Mouse (Mus musculus): ENCODE measurements around the gene Klra10. TPM values are rescaled to one million over a fixed set of nuclear protein-coding genes. Genes with fewer than 3 reads are reported as not detected.
"Not testable (repeated sequence)": the region's sequence is repeated elsewhere in the genome, so short reads cannot be mapped to it uniquely, and the experiment has no call there.

The Klra10 gene
- not detected in 2 replicates for polyA plus RNA-seq (2014; fragmentation: Nextera tagmentation; extraction: Ambion mirVana)

- H3K27me3 ChIP-seq (ENCODE audit: insufficient read depth, low read length); DNase-seq; H3K36me3 ChIP-seq (ENCODE audit: insufficient read depth); H3K27ac ChIP-seq (ENCODE audit: low read depth); H3K4me1 ChIP-seq (ENCODE audit: insufficient read depth); ATAC-seq (ENCODE audit: insufficient read depth); H3K9ac ChIP-seq; H3K9me3 ChIP-seq (ENCODE audit: low read depth, low read length); H3K4me2 ChIP-seq; H3K4me3 ChIP-seq (ENCODE audit: low read depth, low read length): not testable (repeated sequence)
- WGBS: 63% methylated on average over 1 of the region's 1 CpGs
These were observed at the start of gene Klra10 for GRCm38 (mm10) chr6:130281828-130282227. TSS of gene Klra10 (minus strand) at chr6:130281928.

- H3K4me2 ChIP-seq: no peak overlapping the region
- H3K9ac ChIP-seq: no peak overlapping the region
- no peaks in the 10 kb centered on the region for H3K4me1 ChIP-seq (ENCODE audit: insufficient read depth)
- no peaks in the 10 kb centered on the region for H3K27me3 ChIP-seq (ENCODE audit: insufficient read depth, low read length)
- no peak overlapping the region for H3K4me3 ChIP-seq (ENCODE audit: low read depth, low read length)
- no peaks in the 10 kb centered on the region for H3K36me3 ChIP-seq (ENCODE audit: insufficient read depth)
- no peak overlapping the region for H3K27ac ChIP-seq (ENCODE audit: low read depth)
- H3K9me3 ChIP-seq (ENCODE audit: low read depth, low read length): no peaks in the 10 kb centered on the region
- no peak for TF ChIP-seq CTCF (IDR thresholded peaks at IDR 0.05; ENCODE audit: low read depth)
- DNase-seq: no peak
- ATAC-seq (ENCODE audit: insufficient read depth): no peak
These were observed 6.4 kb upstream of the Klra10 start for GRCm38 (mm10) chr6:130287984-130288649.

- H3K27ac ChIP-seq (ENCODE audit: low read depth): no peak overlapping the region
- no peaks in the 10 kb centered on the region for H3K27me3 ChIP-seq (ENCODE audit: insufficient read depth, low read length)
- H3K36me3 ChIP-seq (ENCODE audit: insufficient read depth): no peaks in the 10 kb centered on the region
- DNase-seq (no peak), ATAC-seq (ENCODE audit: insufficient read depth) (no peak)
- WGBS: 85% methylated on average over 2 of the region's 2 CpGs
- no peak for TF ChIP-seq CTCF (IDR thresholded peaks at IDR 0.05; ENCODE audit: low read depth)
- no peak overlapping the region for H3K4me3 ChIP-seq (ENCODE audit: low read depth, low read length)
- no peaks in the 10 kb centered on the region for H3K4me1 ChIP-seq (ENCODE audit: insufficient read depth)
- H3K4me2 ChIP-seq: no peak overlapping the region
- no peak overlapping the region for H3K9ac ChIP-seq
- H3K9me3 ChIP-seq (ENCODE audit: low read depth, low read length): no peaks in the 10 kb centered on the region; the same call in 1 of the 2 replicates
These were observed 26.4 kb downstream of the Klra10 start for GRCm38 (mm10) chr6:130255326-130255725.

DNA sequence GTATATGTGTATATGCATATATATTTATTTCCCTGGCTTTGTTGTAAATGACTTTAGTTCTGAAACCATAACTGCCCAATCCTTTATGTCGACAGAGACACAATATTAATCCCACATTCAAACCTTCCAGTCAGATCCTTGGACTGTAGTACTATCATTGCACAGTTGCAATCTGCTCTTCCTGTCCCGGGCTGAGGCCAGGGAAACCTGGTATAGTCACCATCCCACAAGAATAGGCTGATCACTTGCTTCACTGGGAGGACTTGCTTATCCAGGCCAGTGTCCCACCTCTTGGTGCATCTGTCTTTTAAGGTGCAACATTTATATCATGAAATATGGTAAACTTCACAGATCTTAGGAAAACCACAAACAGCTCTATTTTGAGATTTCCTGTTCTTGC, 44.2 kb downstream of the Klra10 start:
- Histone ChIP-seq H3K4me2 (no peak overlapping the region), H3K9ac (no peak overlapping the region), H3K9me3 (ENCODE audit: low read depth, low read length) (no peaks in the 10 kb centered on the region), H3K4me3 (ENCODE audit: low read depth, low read length) (no peak overlapping the region), H3K27me3 (ENCODE audit: insufficient read depth, low read length) (no peaks in the 10 kb centered on the region), H3K27ac (ENCODE audit: low read depth) (no peak overlapping the region), H3K4me1 (ENCODE audit: insufficient read depth) (no peaks in the 10 kb centered on the region), H3K36me3 (ENCODE audit: insufficient read depth) (no peaks in the 10 kb centered on the region)
- TF ChIP-seq CTCF (IDR thresholded peaks at IDR 0.05; ENCODE audit: low read depth): no peak
- ATAC-seq (ENCODE audit: insufficient read depth) (no peak), DNase-seq (no peak)
- 68% methylated on average over 2 of the region's 2 CpGs for WGBS

DNA sequence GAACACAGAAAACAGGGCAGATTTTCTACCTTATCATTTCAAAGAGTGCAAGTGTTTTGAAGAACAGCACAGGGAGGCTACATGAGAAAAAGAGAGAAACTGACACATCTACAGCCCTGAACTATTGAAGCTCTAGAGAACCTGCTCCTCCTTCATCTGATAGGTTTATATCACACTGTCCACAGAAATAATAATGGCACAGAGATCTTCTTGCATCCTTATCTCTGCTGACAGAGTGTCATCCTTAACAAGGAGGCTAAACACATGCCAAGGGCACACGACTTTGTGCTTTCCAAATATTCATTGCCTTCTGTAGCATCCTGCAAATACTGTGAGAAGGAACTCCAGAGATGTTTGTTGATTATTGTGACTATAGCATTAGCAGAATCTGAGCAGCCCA, 45.1 kb downstream of the Klra10 start:
- DNase-seq: no peak
- H3K9ac ChIP-seq: no peak overlapping the region
- H3K36me3 ChIP-seq (ENCODE audit: insufficient read depth): no peaks in the 10 kb centered on the region
- WGBS: 30% methylated on average over 1 of the region's 1 CpGs
- H3K4me3 ChIP-seq (ENCODE audit: low read depth, low read length): no peak overlapping the region
- H3K4me1 ChIP-seq (ENCODE audit: insufficient read depth): no peaks in the 10 kb centered on the region
- ATAC-seq (ENCODE audit: insufficient read depth): no peak
- no peak for TF ChIP-seq CTCF (IDR thresholded peaks at IDR 0.05; ENCODE audit: low read depth)
- no peaks in the 10 kb centered on the region for H3K27me3 ChIP-seq (ENCODE audit: insufficient read depth, low read length)
- no peaks in the 10 kb centered on the region for H3K9me3 ChIP-seq (ENCODE audit: low read depth, low read length)
- H3K4me2 ChIP-seq: no peak overlapping the region
- no peak overlapping the region for H3K27ac ChIP-seq (ENCODE audit: low read depth)

DNA sequence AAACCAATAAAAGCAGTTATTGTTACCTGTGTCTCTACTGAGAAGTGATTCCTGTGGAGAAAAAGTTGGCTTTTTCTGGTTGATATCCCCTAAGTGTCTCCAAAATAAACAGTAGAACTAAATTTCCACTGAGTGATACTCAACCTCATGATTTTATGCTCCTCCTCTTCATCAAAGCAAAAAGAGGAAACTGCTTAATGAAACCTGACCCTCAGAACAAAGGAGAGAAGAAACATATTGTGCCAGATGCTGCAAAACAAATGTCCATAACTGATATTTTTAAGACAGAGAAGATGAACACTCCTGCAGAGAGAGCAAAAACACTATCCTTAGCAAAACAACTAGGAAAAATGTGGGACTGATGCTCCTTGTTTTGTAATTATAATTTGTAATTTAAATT, 48.5 kb downstream of the Klra10 start, which contains the start of gene Klra7:
Klra7 (minus strand) TSS at position 101 of the 400 bp plus-strand sequence.
- Histone ChIP-seq H3K9me3 (ENCODE audit: low read depth, low read length) (no peaks in the 10 kb centered on the region), H3K27ac (ENCODE audit: low read depth) (no peak within 1 kb of the TSS), H3K4me2 (no peak within 1 kb of the TSS), H3K9ac (no peak within 1 kb of the TSS), H3K4me3 (ENCODE audit: low read depth, low read length) (no peak within 1 kb of the TSS), H3K27me3 (ENCODE audit: insufficient read depth, low read length) (no peaks in the 10 kb centered on the region), H3K36me3 (ENCODE audit: insufficient read depth) (no peaks in the 10 kb centered on the region), H3K4me1 (ENCODE audit: insufficient read depth) (no peaks in the 10 kb centered on the region)
- TF ChIP-seq CTCF (IDR thresholded peaks at IDR 0.05; ENCODE audit: low read depth): no peak
- ATAC-seq (ENCODE audit: insufficient read depth): no peak
- no peak for DNase-seq

Other genes with a start within 250 kb of the Klra10 start
- gene Klra4, start 214.7 kb downstream of the Klra10 start, polyA plus RNA-seq (2014; fragmentation: Nextera tagmentation; extraction: Ambion mirVana): not detected in 2 replicates
- not detected in 2 replicates for gene Klra8, start 152.0 kb downstream of the Klra10 start, polyA plus RNA-seq (2014; fragmentation: Nextera tagmentation; extraction: Ambion mirVana)
- not detected in 2 replicates for gene Klra9, start 88.8 kb downstream of the Klra10 start, polyA plus RNA-seq (2014; fragmentation: Nextera tagmentation; extraction: Ambion mirVana)
- gene Klra7, start 48.6 kb downstream of the Klra10 start, polyA plus RNA-seq (2014; fragmentation: Nextera tagmentation; extraction: Ambion mirVana): not detected in 2 replicates
- gene Klra3, start 55.6 kb upstream of the Klra10 start, polyA plus RNA-seq (2014; fragmentation: Nextera tagmentation; extraction: Ambion mirVana): not detected in 2 replicates
- not detected in 2 replicates for gene Klra1, start 104.9 kb upstream of the Klra10 start, polyA plus RNA-seq (2014; fragmentation: Nextera tagmentation; extraction: Ambion mirVana)